Mouse (Mus musculus) E14TG2a.4 (cell line): ENCODE measurements at regions not wholly inside any gene's neighbourhood (a gene's known extent, or its start where the extent isn't known, plus 50 kb on each side); places are given as distances from the start of the nearest gene placed in this dataset.

Experiments
- CTCF ChIP-seq: conservative IDR thresholded peaks from 2 replicates; pipeline ENCODE4 v1.5.1; 2014; ENCODE audit warnings: low read length
- NANOG ChIP-seq: IDR thresholded peaks from 2 replicates; pipeline ENCODE4 v1.6.1; 2014; ENCODE audit warnings: borderline replicate concordance, low read length, mixed read lengths

- TF ChIP-seq CTCF (no peak), NANOG (no peak)
Measured at GRCm38 (mm10) chr10:100685748-100686147, 95.5 kb downstream of the 1700017N19Rik start.
